ENCODE assay signal across 38 mouse cellular contexts in genomic region chr6:71360221-71360620, GRCm38 (mm10). TPM values are rescaled to one million over a fixed set of nuclear protein-coding genes. Genes with fewer than 3 reads are reported as not detected.
"Had no signal": no experiment of that assay in that cellular context is flagged by ENCODE, and none has a peak within 500 bp of the region (broad histone marks: within the 10 kb centered on the region; RNA-seq: fewer than 3 reads in every experiment).

No protein-coding gene starts in this region.

- H3K36me3 ChIP-seq: heart, embryonic 13.5 days; heart, embryonic 15.5 days; hindbrain, embryonic 13.5 days; hindbrain, embryonic 15.5 days; kidney, embryonic 15.5 days; limb, embryonic 13.5 days; limb, embryonic 15.5 days had no signal

- DNase-seq: gastrocnemius, postnatal 14 days; gastrocnemius, postnatal 36 days; heart, adult 2 months; heart, postnatal 14 days; heart, postnatal 36 days; kidney, adult 11 months; kidney, adult 2 months; kidney, adult 9 months; kidney, postnatal 14 days; kidney, postnatal 36 days; layer of hippocampus, adult 9-11 months; layer of hippocampus, postnatal 36 days; left cerebral cortex, postnatal 4 days had no signal

- H3K4me3 ChIP-seq: heart, adult 2 months; heart, embryonic 13.5 days; heart, embryonic 15.5 days; hindbrain, embryonic 13.5 days; hindbrain, embryonic 15.5 days; kidney, embryonic 15.5 days; limb, embryonic 13.5 days; limb, embryonic 15.5 days had no signal

- H3K27ac ChIP-seq: heart, adult 2 months; heart, embryonic 13.5 days; heart, embryonic 15.5 days; hindbrain, embryonic 13.5 days; hindbrain, embryonic 15.5 days; hindbrain, postnatal 0 days; kidney, embryonic 15.5 days; kidney, postnatal 0 days; limb, embryonic 13.5 days; limb, embryonic 15.5 days had no signal

- H3K27me3 ChIP-seq: heart, embryonic 13.5 days; heart, embryonic 15.5 days; hindbrain, embryonic 13.5 days; hindbrain, embryonic 15.5 days; kidney, embryonic 15.5 days; limb, embryonic 13.5 days; limb, embryonic 15.5 days had no signal

- H3K4me1 ChIP-seq: heart, embryonic 15.5 days; hindbrain, embryonic 13.5 days; hindbrain, embryonic 15.5 days; kidney, embryonic 15.5 days had no signal

RNA-seq across cellular contexts. Expression of gene Cd8a, which starts 13.0 kb away (rescaled TPM):
- total RNA-seq: gastrocnemius, adult 8-10 months; hematopoietic stem cell, adult 5-6 weeks; hindbrain, postnatal 0 days; layer of hippocampus, adult 18-20 months; layer of hippocampus, adult 8-10 months; layer of hippocampus, postnatal 14 days; layer of hippocampus, postnatal 36 days; left cerebral cortex, adult 18-20 months; left cerebral cortex, postnatal 25 days; left cerebral cortex, postnatal 4 days had no signal
- polyA plus RNA-seq: forebrain, embryonic 16.5 days; heart, embryonic 13.5 days; heart, embryonic 15.5 days; hindbrain, embryonic 11.5 days; hindbrain, embryonic 13.5 days; hindbrain, embryonic 15.5 days; hindbrain, postnatal 0 days; intestine, embryonic 14.5 days; intestine, embryonic 16.5 days; limb, embryonic 11.5 days; limb, embryonic 13.5 days; limb, embryonic 15.5 days had no signal

RNA-seq across cellular contexts. Expression of gene Cd8b1, which starts 37.6 kb away (rescaled TPM):
- total RNA-seq: gastrocnemius, adult 8-10 months; gastrocnemius, postnatal 14 days; hematopoietic stem cell, adult 5-6 weeks; hindbrain, postnatal 0 days; layer of hippocampus, adult 18-20 months; layer of hippocampus, adult 8-10 months; layer of hippocampus, postnatal 14 days; layer of hippocampus, postnatal 36 days; left cerebral cortex, adult 18-20 months; left cerebral cortex, adult 8-10 months; left cerebral cortex, postnatal 10 days; left cerebral cortex, postnatal 25 days; left cerebral cortex, postnatal 4 days had no signal
- polyA plus RNA-seq: forebrain, embryonic 16.5 days; frontal cortex, adult 2 months; heart, embryonic 11.5 days; heart, embryonic 15.5 days; hindbrain, embryonic 11.5 days; hindbrain, embryonic 15.5 days; hindbrain, postnatal 0 days; intestine, embryonic 14.5 days; intestine, embryonic 16.5 days; limb, embryonic 13.5 days; limb, embryonic 15.5 days had no signal

RNA-seq across cellular contexts. Expression of gene Smyd1, which starts 38.2 kb away (rescaled TPM):
- total RNA-seq: hematopoietic stem cell, adult 5-6 weeks had no signal
